Mouse (Mus musculus): ENCODE data around the gene Slc25a31. TPM values are rescaled to one million over a fixed set of nuclear protein-coding genes. Genes with fewer than 3 reads are reported as not detected.

Slc25a31 gene
- not detected in 2 replicates for polyA plus RNA-seq (2015; fragmentation: Nextera tagmentation; extraction: Ambion mirVana)

- Histone ChIP-seq H3K4me1 (ENCODE audit: control insufficient read depth, low read depth, low read length) (no peaks in the 10 kb centered on the region), H3K27ac (ENCODE audit: low read length) (no peak within 1 kb of the TSS), H3K4me2 (ENCODE audit: low read depth, low read length) (no peak within 1 kb of the TSS), H3K4me3 (ENCODE audit: low read depth, low read length) (no peak within 1 kb of the TSS), H3K27me3 (ENCODE audit: control insufficient read depth, insufficient read depth, low read depth, low read length) (no peaks in the 10 kb centered on the region), H3K9ac (ENCODE audit: low read depth, low read length) (no peak within 1 kb of the TSS), H3K9me3 (replicated peaks; ENCODE audit: control insufficient read depth, low read length) (no peaks in the 10 kb centered on the region), H3K36me3 (ENCODE audit: control insufficient read depth, insufficient read depth) (no peaks in the 10 kb centered on the region)
- no peak for ATAC-seq (ENCODE audit: low read depth)
- WGBS (ENCODE audit: insufficient replicate concordance): 81% methylated on average over 30 of the region's 30 CpGs
These were observed at the start of gene Slc25a31 for GRCm38 (mm10) chr3:40708655-40709054. Gene Slc25a31, plus strand, starts transcription at chr3:40708855.

DNA sequence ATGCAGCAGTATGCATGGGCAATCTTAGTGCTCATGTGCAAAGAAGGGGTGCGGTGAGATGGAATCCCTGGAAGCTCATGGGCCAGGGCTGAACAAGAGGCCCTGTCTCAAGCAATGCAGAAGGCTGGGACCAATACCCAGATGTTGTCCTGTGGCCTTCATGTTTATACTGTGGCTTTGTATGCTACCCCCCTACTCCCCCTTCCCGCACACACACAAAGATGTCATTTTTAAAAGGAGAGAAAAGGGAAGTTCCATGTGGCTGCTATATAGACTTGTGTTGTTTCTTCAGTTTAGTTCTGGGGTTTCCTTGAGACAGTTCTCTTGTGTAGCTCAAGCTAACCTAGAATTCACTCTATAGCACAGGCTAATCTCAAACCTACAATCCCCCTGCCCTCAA, 48.4 kb upstream of the Slc25a31 start:
- H3K27me3 ChIP-seq (ENCODE audit: control insufficient read depth, insufficient read depth, low read depth, low read length): no peaks in the 10 kb centered on the region
- no peaks in the 10 kb centered on the region for H3K9me3 ChIP-seq (replicated peaks; ENCODE audit: control insufficient read depth, low read length)
- no peak for ATAC-seq (ENCODE audit: low read depth)
- H3K9ac ChIP-seq (ENCODE audit: low read depth, low read length): no peak overlapping the region
- H3K36me3 ChIP-seq (ENCODE audit: control insufficient read depth, insufficient read depth): no peaks in the 10 kb centered on the region
- H3K4me1 ChIP-seq (ENCODE audit: control insufficient read depth, low read depth, low read length): no peaks in the 10 kb centered on the region
- no peak overlapping the region for H3K4me3 ChIP-seq (ENCODE audit: low read depth, low read length)
- no peak overlapping the region for H3K4me2 ChIP-seq (ENCODE audit: low read depth, low read length)
- 63% methylated on average over 2 of the region's 2 CpGs for WGBS (ENCODE audit: insufficient replicate concordance)
- no peak overlapping the region for H3K27ac ChIP-seq (ENCODE audit: low read length)

GRCm38 (mm10) chr3:40666109-40666508, 42.5 kb upstream of the Slc25a31 start:
- no peaks in the 10 kb centered on the region for H3K9me3 ChIP-seq (replicated peaks; ENCODE audit: control insufficient read depth, low read length)
- no peak overlapping the region for H3K4me2 ChIP-seq (ENCODE audit: low read depth, low read length)
- H3K27ac ChIP-seq (ENCODE audit: low read length): no peak overlapping the region
- no peak overlapping the region for H3K9ac ChIP-seq (ENCODE audit: low read depth, low read length)
- H3K36me3 ChIP-seq (ENCODE audit: control insufficient read depth, insufficient read depth): no peaks in the 10 kb centered on the region
- no peaks in the 10 kb centered on the region for H3K27me3 ChIP-seq (ENCODE audit: control insufficient read depth, insufficient read depth, low read depth, low read length)
- no peak overlapping the region for H3K4me3 ChIP-seq (ENCODE audit: low read depth, low read length)
- ATAC-seq (ENCODE audit: low read depth): no peak
- WGBS (ENCODE audit: insufficient replicate concordance): 76% methylated on average over 4 of the region's 4 CpGs
- peaks cover 3% of the 10 kb centered on the region for H3K4me1 ChIP-seq (ENCODE audit: control insufficient read depth, low read depth, low read length)

DNA sequence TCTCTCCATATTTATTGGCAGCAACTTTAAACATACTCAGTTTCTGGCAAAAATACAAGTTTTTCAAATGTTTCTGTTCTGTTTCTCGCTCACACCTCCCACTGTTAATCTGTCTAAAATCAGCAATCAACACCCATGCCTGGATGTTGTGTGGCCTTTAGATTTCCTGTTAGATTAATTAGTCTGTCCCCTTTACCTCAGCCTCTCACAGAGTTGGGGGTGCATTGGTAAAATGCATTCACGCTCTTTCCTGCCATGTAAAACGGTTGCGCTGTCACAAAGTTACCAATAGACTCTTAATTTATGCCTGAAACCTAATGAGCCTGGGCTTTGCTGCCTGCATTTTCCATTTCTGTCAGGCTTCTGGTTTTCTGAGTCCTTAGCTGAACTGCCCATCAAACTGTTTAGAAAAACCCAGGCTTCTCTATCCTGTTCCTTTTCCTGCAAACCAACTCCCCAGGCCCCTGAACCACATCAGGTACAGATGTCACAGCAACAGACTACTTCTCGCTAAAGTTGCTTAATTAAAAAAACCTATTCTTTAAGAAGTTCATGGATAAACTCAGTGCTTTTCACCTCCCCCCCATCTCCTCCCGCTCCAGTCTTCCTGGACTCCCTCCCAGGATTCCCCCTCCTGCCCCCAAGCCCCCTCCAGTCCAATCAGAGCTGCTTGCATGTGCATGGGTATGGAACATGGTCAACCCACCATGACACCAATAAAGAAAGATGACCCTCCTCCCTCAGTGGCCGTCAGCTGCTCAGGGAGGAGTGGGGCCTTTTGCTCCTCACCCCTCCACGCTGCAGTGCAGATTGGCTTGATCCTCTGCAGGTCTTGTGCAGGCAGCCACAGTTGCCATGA, 41.6 kb upstream of the Slc25a31 start:
- H3K36me3 ChIP-seq (ENCODE audit: control insufficient read depth, insufficient read depth): no peaks in the 10 kb centered on the region

GRCm38 (mm10) chr3:40668889-40669288, 39.8 kb upstream of the Slc25a31 start:
- no peak for ATAC-seq (ENCODE audit: low read depth)
- 17% methylated on average over 6 of the region's 6 CpGs for WGBS (ENCODE audit: insufficient replicate concordance)
- Histone ChIP-seq H3K27ac (ENCODE audit: low read length) (no peak overlapping the region), H3K4me1 (ENCODE audit: control insufficient read depth, low read depth, low read length) (peaks cover 3% of the 10 kb centered on the region), H3K4me3 (ENCODE audit: low read depth, low read length) (no peak overlapping the region), H3K9ac (ENCODE audit: low read depth, low read length) (no peak overlapping the region), H3K4me2 (ENCODE audit: low read depth, low read length) (no peak overlapping the region), H3K9me3 (replicated peaks; ENCODE audit: control insufficient read depth, low read length) (no peaks in the 10 kb centered on the region), H3K36me3 (ENCODE audit: control insufficient read depth, insufficient read depth) (no peaks in the 10 kb centered on the region), H3K27me3 (ENCODE audit: control insufficient read depth, insufficient read depth, low read depth, low read length) (no peaks in the 10 kb centered on the region)

More for the DNA sequence above, 41.6 kb upstream of the Slc25a31 start:
- 75% methylated on average over 8 of the region's 8 CpGs for WGBS (ENCODE audit: insufficient replicate concordance)
- Histone ChIP-seq H3K27ac (ENCODE audit: low read length) (no peak overlapping the region), H3K9ac (ENCODE audit: low read depth, low read length) (no peak overlapping the region), H3K4me2 (ENCODE audit: low read depth, low read length) (no peak overlapping the region), H3K4me3 (ENCODE audit: low read depth, low read length) (no peak overlapping the region), H3K9me3 (replicated peaks; ENCODE audit: control insufficient read depth, low read length) (no peaks in the 10 kb centered on the region), H3K4me1 (ENCODE audit: control insufficient read depth, low read depth, low read length) (peaks cover 3% of the 10 kb centered on the region), H3K27me3 (ENCODE audit: control insufficient read depth, insufficient read depth, low read depth, low read length) (no peaks in the 10 kb centered on the region)
- ATAC-seq (ENCODE audit: low read depth): no peak

DNA sequence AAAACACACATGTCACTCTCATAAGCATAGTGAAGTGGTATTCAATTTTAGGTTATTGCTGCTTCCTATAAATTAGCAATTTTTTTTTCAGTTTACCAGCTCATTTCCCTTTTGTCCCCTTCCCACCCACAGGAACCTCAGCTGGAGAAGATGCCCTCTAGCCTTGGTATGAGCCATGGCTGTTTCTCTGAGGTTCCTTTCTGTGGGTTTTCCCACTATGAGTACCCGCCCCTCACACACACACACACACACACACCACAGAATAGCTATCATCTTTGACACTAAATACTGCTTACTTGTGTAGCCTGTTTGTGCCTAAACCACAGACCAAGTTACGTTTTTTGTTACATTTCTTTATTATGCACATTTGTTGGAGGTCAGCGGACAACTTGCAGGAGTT, 39.3 kb upstream of the Slc25a31 start:
- no peak for ATAC-seq (ENCODE audit: low read depth)

GRCm38 (mm10) chr3:40673515-40673914, 35.1 kb upstream of the Slc25a31 start:
- WGBS (ENCODE audit: insufficient replicate concordance): 58% methylated on average over 1 of the region's 1 CpGs
- no peak for ATAC-seq (ENCODE audit: low read depth)

More for the DNA sequence above, 39.3 kb upstream of the Slc25a31 start:
- WGBS (ENCODE audit: insufficient replicate concordance): 70% methylated on average over 3 of the region's 3 CpGs
- peaks cover 3% of the 10 kb centered on the region for H3K4me1 ChIP-seq (ENCODE audit: control insufficient read depth, low read depth, low read length)
- H3K4me3 ChIP-seq (ENCODE audit: low read depth, low read length): no peak overlapping the region
- H3K27ac ChIP-seq (ENCODE audit: low read length): no peak overlapping the region
- no peaks in the 10 kb centered on the region for H3K9me3 ChIP-seq (replicated peaks; ENCODE audit: control insufficient read depth, low read length)
- no peak overlapping the region for H3K9ac ChIP-seq (ENCODE audit: low read depth, low read length)
- H3K4me2 ChIP-seq (ENCODE audit: low read depth, low read length): no peak overlapping the region
- no peaks in the 10 kb centered on the region for H3K27me3 ChIP-seq (ENCODE audit: control insufficient read depth, insufficient read depth, low read depth, low read length)
- H3K36me3 ChIP-seq (ENCODE audit: control insufficient read depth, insufficient read depth): no peaks in the 10 kb centered on the region

GRCm38 (mm10) chr3:40674873-40675405, 33.7 kb upstream of the Slc25a31 start:
- no peak overlapping the region for H3K27ac ChIP-seq (ENCODE audit: low read length)
- WGBS (ENCODE audit: insufficient replicate concordance): 60% methylated on average over 8 of the region's 8 CpGs
- no peak for ATAC-seq (ENCODE audit: low read depth)

More at GRCm38 (mm10) chr3:40673515-40673914, 35.1 kb upstream of the Slc25a31 start:
- H3K27me3 ChIP-seq (ENCODE audit: control insufficient read depth, insufficient read depth, low read depth, low read length): no peaks in the 10 kb centered on the region
- no peak overlapping the region for H3K4me2 ChIP-seq (ENCODE audit: low read depth, low read length)
- no peak overlapping the region for H3K27ac ChIP-seq (ENCODE audit: low read length)
- H3K9ac ChIP-seq (ENCODE audit: low read depth, low read length): no peak overlapping the region
- no peak overlapping the region for H3K4me3 ChIP-seq (ENCODE audit: low read depth, low read length)
- no peaks in the 10 kb centered on the region for H3K36me3 ChIP-seq (ENCODE audit: control insufficient read depth, insufficient read depth)
- no peaks in the 10 kb centered on the region for H3K9me3 ChIP-seq (replicated peaks; ENCODE audit: control insufficient read depth, low read length)
- H3K4me1 ChIP-seq (ENCODE audit: control insufficient read depth, low read depth, low read length): peaks cover 3% of the 10 kb centered on the region

DNA sequence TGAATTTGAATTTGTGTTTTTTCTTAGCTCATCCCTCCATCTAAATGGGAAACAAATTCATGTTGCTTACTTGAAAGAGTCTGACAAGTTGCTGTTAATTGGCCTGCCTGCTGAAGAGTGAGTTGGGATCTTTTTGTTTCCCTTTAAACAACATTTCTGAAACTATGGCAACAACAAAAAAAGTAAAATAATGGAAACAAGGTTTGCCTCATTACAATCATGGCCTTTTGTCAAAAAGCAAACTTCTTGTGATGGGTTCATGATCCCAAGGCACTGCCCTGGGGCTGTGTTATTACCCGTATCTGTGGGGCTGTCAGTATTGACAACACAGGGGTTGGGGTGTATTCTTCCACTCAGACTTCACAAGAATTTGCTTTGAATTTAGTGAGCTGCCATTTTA, 29.8 kb upstream of the Slc25a31 start:
- WGBS (ENCODE audit: insufficient replicate concordance): 74% methylated on average over 1 of the region's 1 CpGs
- H3K36me3 ChIP-seq (ENCODE audit: control insufficient read depth, insufficient read depth): no peaks in the 10 kb centered on the region
- no peak overlapping the region for H3K27ac ChIP-seq (ENCODE audit: low read length)
- no peaks in the 10 kb centered on the region for H3K27me3 ChIP-seq (ENCODE audit: control insufficient read depth, insufficient read depth, low read depth, low read length)
- H3K9ac ChIP-seq (ENCODE audit: low read depth, low read length): no peak overlapping the region
- no peaks in the 10 kb centered on the region for H3K4me1 ChIP-seq (ENCODE audit: control insufficient read depth, low read depth, low read length)
- H3K4me3 ChIP-seq (ENCODE audit: low read depth, low read length): no peak overlapping the region
- H3K9me3 ChIP-seq (replicated peaks; ENCODE audit: control insufficient read depth, low read length): no peaks in the 10 kb centered on the region
- H3K4me2 ChIP-seq (ENCODE audit: low read depth, low read length): no peak overlapping the region
- ATAC-seq (ENCODE audit: low read depth): no peak

More at GRCm38 (mm10) chr3:40674873-40675405, 33.7 kb upstream of the Slc25a31 start:
- Histone ChIP-seq H3K9ac (ENCODE audit: low read depth, low read length) (no peak overlapping the region), H3K4me3 (ENCODE audit: low read depth, low read length) (no peak overlapping the region), H3K27me3 (ENCODE audit: control insufficient read depth, insufficient read depth, low read depth, low read length) (no peaks in the 10 kb centered on the region), H3K4me1 (ENCODE audit: control insufficient read depth, low read depth, low read length) (no peaks in the 10 kb centered on the region), H3K36me3 (ENCODE audit: control insufficient read depth, insufficient read depth) (no peaks in the 10 kb centered on the region), H3K9me3 (replicated peaks; ENCODE audit: control insufficient read depth, low read length) (no peaks in the 10 kb centered on the region), H3K4me2 (ENCODE audit: low read depth, low read length) (no peak overlapping the region)
